Comparison of ENCODE assay signal across 9 mouse cellular contexts in the genomic region with DNA sequence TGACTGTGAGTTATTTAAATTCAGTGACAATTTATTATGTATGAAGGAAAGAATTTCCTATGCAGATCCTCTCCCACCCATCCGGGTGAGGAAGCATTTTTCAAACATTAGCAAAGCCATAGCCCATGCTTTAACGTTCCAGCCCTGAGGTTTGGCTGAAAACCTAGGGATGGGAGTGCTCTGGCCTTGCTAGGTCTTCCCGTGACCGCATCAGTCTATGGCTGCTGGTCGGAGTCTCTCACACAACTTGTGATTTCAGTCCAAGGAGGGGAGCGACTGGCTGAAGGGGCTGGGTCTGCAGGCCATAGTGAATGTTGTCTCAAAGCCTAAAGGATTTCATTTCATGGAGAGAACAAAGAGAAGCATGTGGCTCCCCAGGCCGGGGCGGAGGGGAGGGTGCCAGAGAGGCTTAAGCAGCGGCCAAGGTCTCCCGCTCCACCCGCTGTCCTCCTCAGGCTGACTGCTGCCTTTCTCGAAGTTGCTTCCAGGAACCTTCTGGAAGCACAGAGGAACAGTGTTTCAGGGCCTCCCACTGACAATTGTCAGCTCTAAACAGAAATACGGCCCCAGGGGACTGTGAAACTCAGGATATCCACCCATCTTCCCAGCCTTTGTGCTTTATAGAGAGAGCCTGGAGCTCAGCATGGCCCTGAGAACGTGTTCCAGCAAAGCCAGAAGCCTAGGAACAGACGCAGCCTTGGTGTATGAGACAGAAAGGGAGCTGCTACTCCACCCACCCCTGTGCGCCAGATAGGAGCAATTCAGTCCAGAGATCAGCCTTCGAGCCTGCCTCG. TPM values are rescaled to one million over a fixed set of nuclear protein-coding genes. Genes with fewer than 3 reads are reported as not detected.
DNase-seq lines count a peak whose midpoint lies in the region; ATAC-seq lines count a peak whose summit lies in the region.
"Had no signal": no experiment of that assay in that cellular context is flagged by ENCODE, and none has a peak within 500 bp of the region (broad histone marks: within the 10 kb centered on the region; RNA-seq: fewer than 3 reads in every experiment).

No protein-coding gene starts in this region.

- 65% methylated on average over 18 of the region's 18 CpGs for WGBS in kidney, embryonic 14.5 days

- DNase-seq in layer of hippocampus, postnatal 14 days (ENCODE audit: low spot score in 2 of 2): peak; percentile 27 to 38
- no peak for DNase-seq in layer of hippocampus, adult 8-10 months (ENCODE audit: low spot score in 2 of 2)
- DNase-seq in cerebellum, postnatal 14 days: peak; percentile 50 to 57
- peak; percentile 36 to 73 for DNase-seq in gastrocnemius, postnatal 4 days (ENCODE audit: low spot score in 2 of 2)
- no peak for DNase-seq in spleen, postnatal 4 days (ENCODE audit: low spot score in 2 of 2)
- no peak for DNase-seq in layer of hippocampus, adult 9-10 months (ENCODE audit: low spot score)

- H3K4me2 ChIP-seq in kidney, embryonic 14.5 days (replicated peaks; ENCODE audit: low read depth, low read length): no peak overlapping the region

- no peak overlapping the region for H3K4me3 ChIP-seq in kidney, embryonic 14.5 days (ENCODE audit: low read length)

- no peak for ATAC-seq in kidney, embryonic 14.5 days (ENCODE audit: low FRiP score, low TSS enrichment)
- 0 out of 2 replicates have a peak, but pooled peaks have one; percentile 27 for ATAC-seq in megakaryocyte-erythroid progenitor cell, adult 5-6 weeks (replicated peaks; ENCODE audit: low FRiP score, low TSS enrichment, poor library complexity, severe bottlenecking)

- H3K36me3 ChIP-seq in kidney, embryonic 14.5 days (ENCODE audit: control insufficient read depth, insufficient read depth, low read length): peaks cover 18% of the 10 kb centered on the region; the same call in 1 of the 2 replicates

- peak overlapping the region; percentile 55; the same call in 1 of the 2 replicates for H3K27ac ChIP-seq in kidney, embryonic 14.5 days (ENCODE audit: low read depth, low read length)

- no peak overlapping the region for H3K9ac ChIP-seq in kidney, embryonic 14.5 days (ENCODE audit: low read depth, low read length)

- H3K27me3 ChIP-seq in kidney, embryonic 14.5 days (ENCODE audit: control insufficient read depth, insufficient read depth, low read length): no peaks in the 10 kb centered on the region

- H3K9me3 ChIP-seq in kidney, embryonic 14.5 days (ENCODE audit: control insufficient read depth, low read length): no peaks in the 10 kb centered on the region

- peaks cover 4% of the 10 kb centered on the region; the same call in 1 of the 2 replicates for H3K4me1 ChIP-seq in kidney, embryonic 14.5 days (ENCODE audit: control insufficient read depth, insufficient read depth, low read length)

RNA-seq across cellular contexts. Expression of a gene that starts 38.6 kb away (rescaled TPM):
- total RNA-seq in layer of hippocampus, postnatal 14 days (2021): not detected
- 1 to 10 TPM; 2.2 to 4.5 (median 3.4) TPM for total RNA-seq in layer of hippocampus, adult 8-10 months (2022)
- total RNA-seq in gastrocnemius, postnatal 4 days (2021): 1 to 10 TPM in 1 of 2 experiments, not detected in 1; 1.9 TPM
- polyA plus RNA-seq in kidney, embryonic 14.5 days (2014; fragmentation: Nextera tagmentation; extraction: Ambion mirVana): not detected in 2 replicates
- total RNA-seq in megakaryocyte-erythroid progenitor cell, adult 5-6 weeks (2014; fragmentation: Nextera tagmentation): not detected in 2 replicates
- not detected in 2 replicates for total RNA-seq in megakaryocyte-erythroid progenitor cell, adult 5-6 weeks (2017)
- total RNA-seq: MEL had no signal

RNA-seq across cellular contexts. Expression of a gene that starts 42.1 kb away (rescaled TPM):
- 10 to 100 TPM; 13.0 to 14.1 TPM for total RNA-seq in layer of hippocampus, postnatal 14 days (2021)
- 10 to 100 TPM; 11.8 to 17.7 (median 14.4) TPM for total RNA-seq in layer of hippocampus, adult 8-10 months (2022)
- total RNA-seq in gastrocnemius, postnatal 4 days (2021): 10 to 100 TPM; 21.6 to 21.7 TPM
- 25.4 and 36.7 TPM in 2 replicates for polyA plus RNA-seq in kidney, embryonic 14.5 days (2014; fragmentation: Nextera tagmentation; extraction: Ambion mirVana)
- total RNA-seq in megakaryocyte-erythroid progenitor cell, adult 5-6 weeks (2014; fragmentation: Nextera tagmentation): 48.5 and 56.7 TPM in 2 replicates
- 61.1 and 69.0 TPM in 2 replicates for total RNA-seq in megakaryocyte-erythroid progenitor cell, adult 5-6 weeks (2017)

RNA-seq across cellular contexts. Expression of a gene that starts 50.9 kb away (rescaled TPM):
- 10 to 100 TPM; 32.7 to 34.8 TPM for total RNA-seq in layer of hippocampus, postnatal 14 days (2021)
- 10 to 100 TPM; 43.6 to 46.3 (median 45.0) TPM for total RNA-seq in layer of hippocampus, adult 8-10 months (2022)
- 10 to 100 TPM; 37.1 to 39.2 TPM for total RNA-seq in gastrocnemius, postnatal 4 days (2021)
- polyA plus RNA-seq in kidney, embryonic 14.5 days (2014; fragmentation: Nextera tagmentation; extraction: Ambion mirVana): 12.6 and 21.5 TPM in 2 replicates
- 6.3 and 11.0 TPM in 2 replicates for total RNA-seq in megakaryocyte-erythroid progenitor cell, adult 5-6 weeks (2014; fragmentation: Nextera tagmentation)
- total RNA-seq in megakaryocyte-erythroid progenitor cell, adult 5-6 weeks (2017): 2.4 and 3.2 TPM in 2 replicates

Comparison
In these comparisons a context has a peak if more than half of its experiments do, and no peak if none do; other contexts are left out.
1. DNase-seq: peak in layer of hippocampus, postnatal 14 days (2 of 2), cerebellum, postnatal 14 days (2 of 2) and gastrocnemius, postnatal 4 days (2 of 2); none in layer of hippocampus, adult 8-10 months (0 of 2), spleen, postnatal 4 days (0 of 2) and layer of hippocampus, adult 9-10 months (single experiment).